Mouse (Mus musculus): ENCODE results near the gene Gpr1. TPM values are rescaled to one million over a fixed set of nuclear protein-coding genes. Genes with fewer than 3 reads are reported as not detected.
A peak's percentile ranks its signal among the peaks of the same experiment; 100 is the strongest.

Gpr1 gene
- polyA plus RNA-seq, 1 experiment from 2014 or later, result 0.72 TPM

GRCm38 (mm10) chr1:63207607-63208006 is 6.7 kb downstream of the Gpr1 start:
- WGBS, result 89% methylated on average over 3 of the region's 3 CpGs
- no peak for DNase-seq (ENCODE audit: low spot score)
- H3K36me3 ChIP-seq (ENCODE audit: control insufficient read depth, insufficient read depth, low read length), result no peaks in the 10 kb centered on the region
- no peak for ATAC-seq
- H3K4me1 ChIP-seq (ENCODE audit: control insufficient read depth, insufficient read depth, low read length), result peaks cover 12% of the 10 kb centered on the region
- H3K27me3 ChIP-seq (replicated peaks; ENCODE audit: control insufficient read depth, insufficient read depth, low read length), result no peaks in the 10 kb centered on the region
- H3K4me3 ChIP-seq (ENCODE audit: low read depth, low read length), result no peak overlapping the region
- no peaks in the 10 kb centered on the region for H3K9me3 ChIP-seq (replicated peaks; ENCODE audit: control insufficient read depth, low read length)
- H3K4me2 ChIP-seq (ENCODE audit: low read length), result no peak overlapping the region
- no peak overlapping the region for H3K27ac ChIP-seq (ENCODE audit: low read depth, low read length)
- H3K9ac ChIP-seq (ENCODE audit: low read length), result no peak overlapping the region

- H3K27ac ChIP-seq (ENCODE audit: low read depth, low read length), result peak overlapping the region; percentile 40
- no peak overlapping the region for H3K9ac ChIP-seq (ENCODE audit: low read length)
- H3K4me3 ChIP-seq (ENCODE audit: low read depth, low read length), result no peak overlapping the region
- DNase-seq (ENCODE audit: low spot score), result no peak
- H3K4me2 ChIP-seq (ENCODE audit: low read length), result no peak overlapping the region
- 0 out of 2 replicates have a peak, but pooled peaks cover 3% of the 10 kb centered on the region for H3K9me3 ChIP-seq (replicated peaks; ENCODE audit: control insufficient read depth, low read length)
- H3K4me1 ChIP-seq (ENCODE audit: control insufficient read depth, insufficient read depth, low read length), result peaks cover 12% of the 10 kb centered on the region
- no peaks in the 10 kb centered on the region for H3K27me3 ChIP-seq (replicated peaks; ENCODE audit: control insufficient read depth, insufficient read depth, low read length)
- ATAC-seq, result peak; percentile 25; the same call in 1 of the 2 replicates
- WGBS, result 16% methylated on average over 7 of the region's 7 CpGs
- no peaks in the 10 kb centered on the region for H3K36me3 ChIP-seq (ENCODE audit: control insufficient read depth, insufficient read depth, low read length)
Observed at GRCm38 (mm10) chr1:63204660-63205394, 9.5 kb downstream of the Gpr1 start.

GRCm38 (mm10) chr1:63203950-63204659 is 10.2 kb downstream of the Gpr1 start:
- 2% methylated on average over 7 of the region's 7 CpGs for WGBS
- Histone ChIP-seq H3K4me1 (ENCODE audit: control insufficient read depth, insufficient read depth, low read length) (peaks cover 12% of the 10 kb centered on the region), H3K27me3 (replicated peaks; ENCODE audit: control insufficient read depth, insufficient read depth, low read length) (no peaks in the 10 kb centered on the region), H3K9ac (ENCODE audit: low read length) (no peak overlapping the region), H3K36me3 (ENCODE audit: control insufficient read depth, insufficient read depth, low read length) (no peaks in the 10 kb centered on the region), H3K9me3 (replicated peaks; ENCODE audit: control insufficient read depth, low read length) (0 out of 2 replicates have a peak, but pooled peaks cover 3% of the 10 kb centered on the region), H3K27ac (ENCODE audit: low read depth, low read length) (peak overlapping the region; percentile 75), H3K4me2 (ENCODE audit: low read length) (no peak overlapping the region), H3K4me3 (ENCODE audit: low read depth, low read length) (no peak overlapping the region)
- peak; percentile 85 for DNase-seq (ENCODE audit: low spot score)
- ATAC-seq, result peak; percentile 78

- peak overlapping the region; percentile 67 for H3K27ac ChIP-seq (ENCODE audit: low read depth, low read length)
- peak; percentile 18; the same call in 1 of the 2 replicates for ATAC-seq
- H3K4me1 ChIP-seq (ENCODE audit: control insufficient read depth, insufficient read depth, low read length), result peaks cover 12% of the 10 kb centered on the region
- no peak overlapping the region for H3K4me3 ChIP-seq (ENCODE audit: low read depth, low read length)
- no peak overlapping the region for H3K9ac ChIP-seq (ENCODE audit: low read length)
- no peaks in the 10 kb centered on the region for H3K36me3 ChIP-seq (ENCODE audit: control insufficient read depth, insufficient read depth, low read length)
- H3K4me2 ChIP-seq (ENCODE audit: low read length), result no peak overlapping the region
- 77% methylated on average over 1 of the region's 1 CpGs for WGBS
- no peak for DNase-seq (ENCODE audit: low spot score)
- H3K9me3 ChIP-seq (replicated peaks; ENCODE audit: control insufficient read depth, low read length), result 0 out of 2 replicates have a peak, but pooled peaks cover 3% of the 10 kb centered on the region
- H3K27me3 ChIP-seq (replicated peaks; ENCODE audit: control insufficient read depth, insufficient read depth, low read length), result no peaks in the 10 kb centered on the region
Observed at GRCm38 (mm10) chr1:63203471-63203870, 10.9 kb downstream of the Gpr1 start.

- H3K27me3 ChIP-seq (replicated peaks; ENCODE audit: control insufficient read depth, insufficient read depth, low read length), result no peaks in the 10 kb centered on the region
- 0 out of 2 replicates have a peak, but pooled peaks cover 3% of the 10 kb centered on the region for H3K9me3 ChIP-seq (replicated peaks; ENCODE audit: control insufficient read depth, low read length)
- ATAC-seq, result no peak
- H3K4me3 ChIP-seq (ENCODE audit: low read depth, low read length), result no peak overlapping the region
- no peak overlapping the region for H3K27ac ChIP-seq (ENCODE audit: low read depth, low read length)
- 79% methylated on average over 1 of the region's 1 CpGs for WGBS
- no peak for DNase-seq (ENCODE audit: low spot score)
- H3K36me3 ChIP-seq (ENCODE audit: control insufficient read depth, insufficient read depth, low read length), result no peaks in the 10 kb centered on the region
- H3K4me1 ChIP-seq (ENCODE audit: control insufficient read depth, insufficient read depth, low read length), result peaks cover 12% of the 10 kb centered on the region
- H3K4me2 ChIP-seq (ENCODE audit: low read length), result no peak overlapping the region
- H3K9ac ChIP-seq (ENCODE audit: low read length), result no peak overlapping the region
Observed at GRCm38 (mm10) chr1:63201672-63202071, 12.7 kb downstream of the Gpr1 start.

- Histone ChIP-seq H3K9ac (ENCODE audit: low read length) (no peak overlapping the region), H3K4me1 (ENCODE audit: control insufficient read depth, insufficient read depth, low read length) (peaks cover 12% of the 10 kb centered on the region), H3K4me3 (ENCODE audit: low read depth, low read length) (no peak overlapping the region), H3K9me3 (replicated peaks; ENCODE audit: control insufficient read depth, low read length) (0 out of 2 replicates have a peak, but pooled peaks cover 3% of the 10 kb centered on the region), H3K4me2 (ENCODE audit: low read length) (no peak overlapping the region), H3K27ac (ENCODE audit: low read depth, low read length) (no peak overlapping the region), H3K27me3 (replicated peaks; ENCODE audit: control insufficient read depth, insufficient read depth, low read length) (no peaks in the 10 kb centered on the region), H3K36me3 (ENCODE audit: control insufficient read depth, insufficient read depth, low read length) (no peaks in the 10 kb centered on the region)
- 96% methylated on average over 18 of the region's 18 CpGs for WGBS
- no peak for ATAC-seq
- no peak for DNase-seq (ENCODE audit: low spot score)
Observed at GRCm38 (mm10) chr1:63200322-63200721, 14.0 kb downstream of the Gpr1 start.

GRCm38 (mm10) chr1:63199387-63199786 is 15.0 kb downstream of the Gpr1 start:
- Histone ChIP-seq H3K9ac (ENCODE audit: low read length) (no peak overlapping the region), H3K27me3 (replicated peaks; ENCODE audit: control insufficient read depth, insufficient read depth, low read length) (no peaks in the 10 kb centered on the region), H3K4me1 (ENCODE audit: control insufficient read depth, insufficient read depth, low read length) (peaks cover 10% of the 10 kb centered on the region), H3K27ac (ENCODE audit: low read depth, low read length) (no peak overlapping the region), H3K9me3 (replicated peaks; ENCODE audit: control insufficient read depth, low read length) (0 out of 2 replicates have a peak, but pooled peaks cover 3% of the 10 kb centered on the region), H3K36me3 (ENCODE audit: control insufficient read depth, insufficient read depth, low read length) (no peaks in the 10 kb centered on the region), H3K4me3 (ENCODE audit: low read depth, low read length) (no peak overlapping the region), H3K4me2 (ENCODE audit: low read length) (no peak overlapping the region)
- 96% methylated on average over 6 of the region's 6 CpGs for WGBS
- DNase-seq (ENCODE audit: low spot score) (no peak), ATAC-seq (no peak)

- ATAC-seq (peak; percentile 55; the same call in 1 of the 2 replicates), DNase-seq (ENCODE audit: low spot score) (no peak)
- Histone ChIP-seq H3K27ac (ENCODE audit: low read depth, low read length) (no peak overlapping the region), H3K27me3 (replicated peaks; ENCODE audit: control insufficient read depth, insufficient read depth, low read length) (no peaks in the 10 kb centered on the region), H3K9me3 (replicated peaks; ENCODE audit: control insufficient read depth, low read length) (0 out of 2 replicates have a peak, but pooled peaks cover 3% of the 10 kb centered on the region), H3K4me1 (ENCODE audit: control insufficient read depth, insufficient read depth, low read length) (no peaks in the 10 kb centered on the region), H3K4me3 (ENCODE audit: low read depth, low read length) (no peak overlapping the region), H3K9ac (ENCODE audit: low read length) (no peak overlapping the region), H3K36me3 (ENCODE audit: control insufficient read depth, insufficient read depth, low read length) (no peaks in the 10 kb centered on the region), H3K4me2 (ENCODE audit: low read length) (no peak overlapping the region)
- WGBS, result 53% methylated on average over 5 of the region's 5 CpGs
Observed at GRCm38 (mm10) chr1:63195848-63196512, 18.4 kb downstream of the Gpr1 start.

All from forebrain, embryonic 14.5 days (tissue).